8 mouse cellular contexts compared by ENCODE assay signal in the genomic region with DNA sequence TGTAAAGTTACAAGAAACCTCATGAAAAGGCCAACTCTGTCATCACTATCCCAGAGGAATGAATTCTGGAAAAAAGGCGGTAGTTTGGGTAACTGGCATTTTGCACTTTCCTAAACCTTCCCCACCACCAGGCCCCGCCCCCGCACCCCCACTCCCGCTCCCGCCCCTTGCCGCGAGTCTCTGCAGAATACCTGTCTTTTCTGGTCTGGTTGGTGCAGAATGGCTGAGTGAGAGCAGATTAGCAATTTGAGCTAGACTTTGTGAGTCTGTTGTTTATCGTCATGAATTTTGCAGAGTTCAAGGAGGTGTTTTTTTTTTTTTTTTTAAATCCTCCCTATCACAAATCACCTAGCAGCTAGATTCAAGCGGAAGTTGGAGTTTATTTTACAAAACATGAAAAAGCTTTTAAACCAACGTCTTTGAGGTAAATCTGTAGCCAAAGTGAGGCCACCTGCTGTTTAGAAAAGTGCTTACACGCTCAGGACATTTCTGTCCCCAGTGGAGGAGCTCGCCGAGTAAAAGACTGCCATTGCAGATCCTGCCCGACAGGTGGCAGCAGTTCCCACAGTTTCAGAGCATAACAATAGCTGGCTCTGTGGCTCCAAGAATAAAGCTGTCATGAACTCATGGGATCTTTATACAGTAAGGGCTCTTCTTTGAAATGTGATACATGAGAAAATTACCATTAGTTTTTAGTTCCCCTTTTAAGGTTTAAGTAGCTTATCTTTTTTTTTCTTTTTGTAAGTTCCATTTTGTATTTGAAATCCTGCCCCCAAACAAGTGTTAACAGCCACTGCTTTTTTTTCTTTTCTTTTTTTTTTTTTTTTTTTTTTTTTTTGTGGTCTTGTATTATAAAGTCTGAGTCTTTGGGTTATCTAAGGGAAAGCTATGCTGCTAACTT.
DNase-seq lines count a peak whose midpoint lies in the region; ATAC-seq lines count a peak whose summit lies in the region.

No protein-coding gene starts in this region.

- H3K4me3 ChIP-seq in hindbrain, embryonic 15.5 days, result peak overlapping the region; percentile 19

- no peak overlapping the region for H3K27ac ChIP-seq in hindbrain, embryonic 15.5 days (replicated peaks)

- H3K4me1 ChIP-seq in hindbrain, embryonic 15.5 days (replicated peaks), result peaks cover 8% of the 10 kb centered on the region

- ATAC-seq in hindbrain, embryonic 15.5 days (ENCODE audit: low FRiP score, low read depth), result peak; percentile 88

- H3K36me3 ChIP-seq in hindbrain, embryonic 15.5 days, result no peaks in the 10 kb centered on the region

- H3K4me2 ChIP-seq in hindbrain, embryonic 15.5 days, result peak overlapping the region; percentile 50

- 0 out of 2 replicates have a peak, but pooled peaks cover 3% of the 10 kb centered on the region for H3K27me3 ChIP-seq in hindbrain, embryonic 15.5 days

- no peaks in the 10 kb centered on the region for H3K9me3 ChIP-seq in hindbrain, embryonic 15.5 days

- H3K9ac ChIP-seq in hindbrain, embryonic 15.5 days, result peak overlapping the region; percentile 19; the same call in 1 of the 2 replicates

- 2% methylated on average over 14 of the region's 14 CpGs for WGBS in hindbrain, embryonic 15.5 days

- DNase-seq in WW6 (ENCODE audit: low read depth, low spot score), result peak; percentile 81
- peak; percentile 74 to 84 for DNase-seq in cerebellum, postnatal 4 days (ENCODE audit: low spot score in 2 of 2)
- peak; percentile 82 for DNase-seq in gastrocnemius, adult 18-20 months (ENCODE audit: low spot score)
- peak; percentile 86 to 87 for DNase-seq in layer of hippocampus, postnatal 36 days
- peak; percentile 87 for DNase-seq in lung, postnatal 25 days (ENCODE audit: low spot score)
- DNase-seq in retina, embryonic 14.5 days (ENCODE audit: low spot score), result peak; percentile 97
- DNase-seq in thymus, postnatal 36 days, result peak; percentile 84 to 85
